Mouse (Mus musculus): ENCODE measurements at regions not wholly inside any gene's neighbourhood (a gene's known extent, or its start where the extent isn't known, plus 50 kb on each side); places are given as distances from the start of the nearest gene placed in this dataset.
"Not testable (repeated sequence)": the region's sequence is repeated elsewhere in the genome, so short reads cannot be mapped to it uniquely, and the experiment has no call there.

- DNase-seq (ENCODE audit: low spot score in 2 of 2) = no peak
- intact Hi-C loops (cut with DNase I) = no loop called here
Measured at GRCm38 (mm10) chr1:157048996-157049395, 59.5 kb downstream of the Tex35 start.

GRCm38 (mm10) chr1:157048201-157048923, 60.1 kb downstream of the Tex35 start:
- intact Hi-C loops (cut with DNase I) = no loop called here
- DNase-seq (ENCODE audit: low spot score in 2 of 2) = no peak

GRCm38 (mm10) chr1:157047751-157048200, 60.7 kb downstream of the Tex35 start:
- intact Hi-C loops (cut with DNase I) = no loop called here
- no peak for DNase-seq (ENCODE audit: low spot score in 2 of 2)

DNA sequence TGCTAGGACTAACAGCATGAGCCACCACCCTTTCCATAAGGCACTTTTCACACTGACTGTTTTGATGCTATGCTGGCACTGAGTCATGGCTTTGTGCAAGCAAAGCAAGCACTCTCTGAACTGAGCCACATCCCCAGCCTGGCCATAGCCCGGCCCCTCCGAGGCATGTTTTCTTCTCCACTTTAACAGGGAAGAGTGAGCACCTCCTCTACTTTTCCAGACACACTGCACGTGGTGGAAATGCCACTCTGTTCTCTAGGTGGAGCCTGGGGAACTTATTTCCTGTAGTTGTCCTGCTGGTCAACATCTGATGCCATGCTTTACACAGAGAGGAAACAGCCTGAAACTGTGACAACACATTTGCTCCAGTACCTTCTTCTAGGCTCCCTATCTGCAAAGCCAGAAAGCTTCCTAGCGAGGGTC, 61.7 kb downstream of the Tex35 start:
- intact Hi-C loops (cut with DNase I) = no loop called here
- no peak for DNase-seq (ENCODE audit: low spot score in 2 of 2)

DNA sequence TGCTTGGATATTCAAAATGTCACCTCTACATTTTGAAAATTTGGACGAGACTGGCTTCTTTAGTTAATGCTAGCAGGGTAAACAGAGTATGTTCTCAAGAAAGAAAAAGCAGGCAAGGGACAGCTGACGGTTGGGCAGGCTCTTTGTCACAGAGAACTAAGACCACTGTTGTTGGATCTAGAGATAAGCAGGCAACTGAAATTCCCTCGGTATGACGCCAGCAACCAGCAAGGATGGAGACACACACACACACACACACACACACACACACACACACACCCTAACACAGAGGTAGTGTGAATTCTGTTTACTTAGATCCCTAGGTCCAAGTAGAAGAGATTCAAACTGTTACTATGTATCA, 68.7 kb downstream of the Tex35 start:
- intact Hi-C loops (cut with DNase I) = loop anchor here (2.0 kb wide), 1 partner anchor 37 kb away; no protein-coding TSS in a partner anchor
- DNase-seq (ENCODE audit: low spot score in 2 of 2) = no peak

DNA sequence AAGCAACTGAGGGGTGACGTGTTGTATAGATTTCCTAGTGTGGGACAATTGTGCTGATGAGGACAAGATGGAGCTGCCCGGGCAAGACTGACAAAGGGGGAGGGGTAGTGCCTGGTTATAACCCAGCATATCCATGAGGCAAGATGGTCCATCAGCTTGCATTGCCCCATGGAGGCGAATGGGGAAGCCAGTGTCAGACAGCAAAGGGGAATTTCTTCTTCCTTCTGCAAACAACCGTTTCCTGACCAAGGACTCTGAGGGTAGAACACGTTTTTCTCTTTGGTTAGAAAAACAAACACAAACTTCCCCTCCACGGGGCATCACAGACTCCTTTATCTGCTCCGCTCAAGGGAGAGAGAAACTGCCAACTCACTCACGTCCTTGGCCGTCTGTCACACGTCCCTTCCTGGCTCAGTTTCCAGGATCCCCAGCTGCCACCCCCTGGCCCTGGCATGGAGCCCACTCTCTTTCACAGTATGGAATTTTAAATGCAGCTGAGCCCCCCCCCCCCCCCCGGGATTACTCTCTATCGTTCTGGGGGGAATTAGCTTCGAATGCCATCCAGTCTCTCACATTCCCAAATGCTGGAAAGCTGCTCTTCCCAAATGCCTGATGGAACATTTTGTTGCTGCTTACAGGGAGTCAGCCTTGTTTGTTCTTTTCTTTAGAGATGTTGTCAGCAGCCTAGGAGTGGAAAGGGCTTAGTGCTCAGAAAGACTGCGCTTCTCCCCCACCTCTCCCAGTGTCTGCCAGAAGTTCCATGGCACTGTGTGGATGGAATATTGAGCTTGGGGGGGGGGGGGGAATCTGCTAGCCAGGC, 69.3 kb downstream of the Tex35 start:
- intact Hi-C loops (cut with DNase I) = loop anchor here (2.0 kb wide), 1 partner anchor 38 kb away; no protein-coding TSS in a partner anchor
- DNase-seq (ENCODE audit: low spot score in 2 of 2) = peak; percentile 55 to 63

DNA sequence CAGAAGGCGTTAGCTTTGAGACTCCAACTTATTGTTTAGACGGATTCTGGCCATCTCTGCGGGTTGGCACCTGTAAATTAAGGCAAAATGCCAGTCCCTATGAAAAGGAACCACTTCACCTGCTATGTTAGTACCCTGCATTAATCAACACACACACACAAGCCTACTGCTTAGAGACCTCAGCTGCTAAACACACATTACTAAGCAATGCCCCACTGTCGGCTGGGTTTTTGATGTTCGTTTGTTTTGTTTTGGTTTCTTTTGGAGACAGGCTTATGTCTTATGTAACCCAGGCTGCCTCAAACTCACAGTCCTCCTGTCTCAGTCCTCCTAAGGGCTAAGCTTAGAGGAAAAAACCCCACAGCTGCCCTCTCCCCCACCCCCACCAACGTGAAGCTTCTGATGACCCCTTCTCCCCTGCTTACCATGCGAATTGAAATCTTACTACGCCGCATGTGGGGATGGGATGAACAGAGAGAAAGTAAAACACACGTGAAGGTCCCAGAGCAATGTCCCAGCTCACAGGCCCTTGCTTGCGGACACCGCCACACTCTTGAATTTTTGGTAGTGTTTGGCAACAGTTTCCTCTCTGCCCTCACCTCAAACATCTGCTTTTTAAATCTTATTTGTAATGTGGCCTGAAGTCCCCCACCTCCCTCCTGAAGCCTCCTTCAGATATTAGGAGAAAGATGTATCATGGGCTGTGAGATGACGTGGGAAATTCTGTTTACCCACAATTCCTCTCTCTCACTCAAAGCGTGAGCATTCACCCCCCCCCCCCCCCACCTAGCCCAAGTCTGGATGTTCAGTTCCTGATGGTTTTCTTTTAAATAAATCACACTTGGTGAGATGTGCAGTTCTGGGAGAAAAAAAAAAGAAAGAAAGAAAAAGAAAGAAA, 70.1 kb downstream of the Tex35 start:
- DNase-seq (ENCODE audit: low spot score in 2 of 2) = no peak
- intact Hi-C loops (cut with DNase I) = loop anchor here (2.0 kb wide), 1 partner anchor 38 kb away; no protein-coding TSS in a partner anchor

GRCm38 (mm10) chr1:157037246-157037991, 71.1 kb downstream of the Tex35 start:
- no peak for DNase-seq (ENCODE audit: low spot score in 2 of 2)
- intact Hi-C loops (cut with DNase I) = no loop called here

- intact Hi-C loops (cut with DNase I) = no loop called here
Measured at GRCm38 (mm10) chr1:157036779-157037178, 71.7 kb downstream of the Tex35 start.

GRCm38 (mm10) chr1:157035221-157035620, 73.3 kb downstream of the Tex35 start:
- intact Hi-C loops (cut with DNase I); DNase-seq (ENCODE audit: low spot score in 2 of 2): not testable (repeated sequence)

More at GRCm38 (mm10) chr1:157036779-157037178, 71.7 kb downstream of the Tex35 start:
- DNase-seq (ENCODE audit: low spot score in 2 of 2) = no peak

DNA sequence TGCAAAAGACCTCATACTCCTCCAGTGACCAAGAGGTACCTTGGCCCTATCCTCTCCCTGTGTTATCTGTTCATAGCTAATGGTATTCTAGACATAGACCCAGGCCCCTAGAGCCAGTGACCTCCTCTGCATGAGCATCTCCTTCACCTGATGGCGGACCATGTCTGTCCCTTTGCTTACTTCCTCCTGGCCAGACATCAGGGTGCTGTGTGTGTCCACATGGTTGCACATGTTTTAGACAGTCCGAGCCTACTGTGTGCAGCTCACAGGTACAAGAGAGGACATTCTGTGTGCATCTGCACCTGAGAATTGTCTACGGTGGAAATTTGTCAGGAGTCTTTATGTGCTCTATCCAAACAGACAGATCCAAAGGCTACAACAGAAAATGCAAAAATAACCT, 79.8 kb downstream of the Tex35 start:
- DNase-seq (ENCODE audit: low spot score in 2 of 2) = no peak
- intact Hi-C loops (cut with DNase I) = no loop called here

DNA sequence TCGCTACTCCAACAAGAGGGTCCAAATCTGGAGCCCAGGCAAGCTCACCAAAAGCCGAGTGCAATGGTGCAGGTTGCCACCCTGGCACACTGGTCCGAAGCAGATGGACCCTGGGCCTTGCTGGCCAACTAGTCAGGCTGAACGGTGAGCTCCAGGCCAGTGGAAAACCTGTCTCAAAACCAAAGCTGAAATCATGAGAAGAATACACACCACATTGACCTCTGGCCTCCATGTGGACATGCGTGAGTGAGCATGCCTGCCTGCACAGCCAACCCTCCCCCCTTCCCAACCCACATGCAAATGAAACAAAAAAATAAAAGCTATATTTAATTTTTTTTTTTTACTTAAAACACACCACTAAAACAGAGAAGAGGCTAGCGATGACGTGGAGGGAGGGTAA, 80.8 kb downstream of the Tex35 start:
- intact Hi-C loops (cut with DNase I) = no loop called here
- no peak for DNase-seq (ENCODE audit: low spot score in 2 of 2)

- intact Hi-C loops (cut with DNase I) = no loop called here
- DNase-seq (ENCODE audit: low spot score in 2 of 2) = no peak
Measured at GRCm38 (mm10) chr1:157023462-157023861, 84.0 kb upstream of the Ralgps2 start.

DNA sequence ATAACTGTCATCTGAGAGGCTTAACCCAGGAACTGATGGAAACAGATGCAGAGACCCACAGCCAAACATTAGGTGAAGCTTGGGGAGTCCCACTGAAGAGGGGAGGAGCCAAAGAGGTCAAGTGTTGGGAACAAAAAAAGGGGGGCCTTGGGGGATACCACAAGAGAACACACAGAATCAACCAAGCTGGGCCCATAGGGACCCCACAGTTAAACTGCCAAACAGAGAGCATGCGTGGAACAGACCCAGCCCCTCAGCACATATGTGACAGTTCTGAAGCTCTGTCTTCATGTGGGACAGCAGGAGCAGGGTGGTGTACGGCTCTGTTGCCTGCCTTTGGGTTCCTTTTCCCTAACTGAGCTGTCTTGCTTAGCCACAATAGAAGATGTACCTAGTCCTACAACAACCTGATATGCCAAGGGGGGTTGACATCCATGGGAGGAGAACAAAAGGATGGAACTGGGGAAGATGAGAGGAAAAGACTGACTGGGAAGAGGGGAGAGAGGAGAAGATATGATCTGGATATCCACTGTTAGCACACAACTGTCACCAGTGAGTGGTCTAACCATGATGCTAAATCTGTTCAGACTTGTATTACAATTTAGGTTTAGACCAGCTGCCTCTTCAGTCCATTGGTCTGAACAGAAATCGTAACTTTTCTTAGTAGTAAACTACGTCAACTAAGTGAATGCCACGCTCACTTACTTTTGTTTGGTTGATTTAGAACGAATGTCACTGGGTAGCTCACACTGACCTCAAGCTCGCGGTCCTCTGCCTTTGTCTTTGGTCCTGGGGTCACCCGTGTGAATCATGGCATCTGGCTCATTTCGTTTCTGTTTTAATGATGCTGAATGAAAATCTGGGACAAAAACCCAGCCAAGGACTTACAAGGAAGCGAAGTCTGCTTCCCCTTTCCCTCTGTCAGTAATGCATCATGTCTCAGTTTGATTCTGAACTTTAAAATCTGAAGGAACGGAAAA, 83.3 kb upstream of the Ralgps2 start:
- no peak for DNase-seq (ENCODE audit: low spot score in 2 of 2)
- intact Hi-C loops (cut with DNase I) = no loop called here

DNA sequence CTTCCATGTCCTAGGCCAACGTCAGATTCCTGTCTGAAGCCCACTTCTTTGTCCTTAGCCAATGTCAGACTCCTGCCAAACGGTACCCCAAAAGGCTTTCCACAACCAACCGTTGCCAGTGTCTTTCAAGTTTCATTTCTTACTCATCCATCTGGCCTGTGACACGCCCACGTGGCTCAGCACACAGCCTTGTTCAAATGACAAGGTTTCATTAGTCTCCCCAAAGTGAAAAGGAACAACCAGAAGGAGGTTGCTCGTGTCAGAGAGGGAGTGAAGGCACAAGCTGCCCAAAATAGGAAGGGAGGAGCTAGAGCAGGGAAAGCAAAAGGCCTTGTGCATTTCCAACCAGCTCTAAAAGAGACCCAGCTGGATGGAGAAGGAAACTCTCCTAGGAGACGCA, 80.5 kb upstream of the Ralgps2 start:
- intact Hi-C loops (cut with DNase I) = no loop called here
- peak; percentile 28 to 65 for DNase-seq (ENCODE audit: low spot score in 2 of 2)

GRCm38 (mm10) chr1:157018726-157019125, 79.3 kb upstream of the Ralgps2 start:
- intact Hi-C loops (cut with DNase I) = no loop called here

DNA sequence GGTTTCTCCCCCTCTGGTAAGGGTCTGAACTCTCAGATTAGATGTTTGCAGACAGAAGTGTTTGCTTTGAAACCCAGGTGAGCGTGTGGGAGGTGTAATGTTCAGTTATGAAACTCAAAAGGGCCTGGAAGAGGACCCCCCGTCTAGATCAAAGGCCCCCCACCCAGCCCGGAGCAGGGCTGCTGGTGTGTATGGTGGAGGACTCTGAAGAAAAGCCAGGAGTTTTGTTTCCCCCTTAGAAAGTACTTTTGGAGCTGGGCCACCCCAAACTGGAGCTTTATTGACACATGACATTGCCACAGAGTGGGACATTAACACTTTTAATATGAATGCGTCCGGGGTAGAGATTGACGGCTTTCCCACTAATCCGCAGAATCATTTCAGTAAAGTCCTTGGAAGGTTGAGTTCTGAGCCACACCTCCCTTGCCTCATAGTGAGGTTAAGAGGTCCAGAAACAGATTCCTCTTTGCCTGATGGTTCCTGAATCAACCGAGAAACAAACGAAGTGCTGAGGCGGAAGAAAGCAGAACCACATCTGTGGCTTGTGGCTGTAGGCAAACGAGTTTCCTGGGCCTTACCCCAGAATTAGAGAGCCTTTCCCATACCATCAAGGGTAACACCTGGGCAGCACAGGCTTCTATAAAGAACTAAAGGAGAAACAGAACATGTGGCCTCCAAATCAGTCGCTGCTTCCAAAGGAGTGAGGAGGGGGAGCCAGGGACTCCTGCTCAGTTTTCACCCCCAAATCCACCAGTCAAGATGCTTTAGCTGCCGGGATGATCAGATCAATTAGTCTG, 78.0 kb upstream of the Ralgps2 start:
- intact Hi-C loops (cut with DNase I) = no loop called here
- no peak for DNase-seq (ENCODE audit: low spot score in 2 of 2)

More at GRCm38 (mm10) chr1:157018726-157019125, 79.3 kb upstream of the Ralgps2 start:
- no peak for DNase-seq (ENCODE audit: low spot score in 2 of 2)
